ENCODE assay signal across 9 mouse cellular contexts in the genomic region with DNA sequence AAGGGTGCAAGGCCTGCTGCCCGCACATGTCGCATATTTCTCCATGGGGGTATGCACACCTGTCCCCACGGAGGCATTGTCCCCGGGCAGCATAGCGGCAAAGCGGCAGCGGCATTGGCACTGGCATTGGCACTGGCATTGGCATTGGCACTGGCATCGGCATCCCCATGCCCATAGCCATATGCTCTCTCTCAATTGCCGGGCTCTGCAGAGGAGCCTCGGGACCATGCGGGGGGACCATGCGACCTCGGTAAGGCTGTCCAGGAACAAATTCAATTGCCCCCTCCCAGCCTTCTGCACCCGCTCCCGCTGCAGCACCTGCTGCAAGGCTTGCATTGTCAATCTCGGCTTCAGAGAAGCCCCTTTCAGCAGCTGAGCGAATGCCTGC. TPM values are rescaled to one million over a fixed set of nuclear protein-coding genes. Genes with fewer than 3 reads are reported as not detected.
DNase-seq lines count a peak whose midpoint lies in the region; ATAC-seq and TF ChIP-seq lines count a peak whose summit lies in the region.
"Had no signal": no experiment of that assay in that cellular context is flagged by ENCODE, and none has a peak within 500 bp of the region (broad histone marks: within the 10 kb centered on the region; RNA-seq: fewer than 3 reads in every experiment).

No protein-coding gene starts in this region.

- H3K9me3 ChIP-seq in heart, embryonic 10.5 days, result peaks cover 27% of the 10 kb centered on the region
- no peaks in the 10 kb centered on the region for H3K9me3 ChIP-seq in ES-E14 (ENCODE audit: control insufficient read depth, insufficient read depth, low read depth, low read length)
- H3K9me3 ChIP-seq in forebrain, postnatal 0 days (ENCODE audit: low read length), result peaks cover 7% of the 10 kb centered on the region; the same call in 1 of the 2 replicates
- H3K9me3 ChIP-seq in liver, embryonic 15.5 days (replicated peaks), result no peaks in the 10 kb centered on the region

- H3K4me2 ChIP-seq in forebrain, postnatal 0 days (ENCODE audit: low read depth), result peak overlapping the region; percentile 48
- peak overlapping the region; percentile 69 for H3K4me2 ChIP-seq in liver, embryonic 15.5 days

- peak overlapping the region; percentile 94 for H3K9ac ChIP-seq in ES-E14 (ENCODE audit: insufficient read depth, low read depth, low read length, poor library complexity, severe bottlenecking)
- peak overlapping the region; percentile 81 for H3K9ac ChIP-seq in forebrain, postnatal 0 days
- H3K9ac ChIP-seq in liver, embryonic 15.5 days, result no peak overlapping the region

- H3K36me3 ChIP-seq in heart, embryonic 10.5 days, result no peaks in the 10 kb centered on the region
- no peaks in the 10 kb centered on the region for H3K36me3 ChIP-seq in ES-E14 (ENCODE audit: control insufficient read depth, insufficient read depth, low read length, poor library complexity, severe bottlenecking)
- no peaks in the 10 kb centered on the region for H3K36me3 ChIP-seq in forebrain, postnatal 0 days (ENCODE audit: insufficient read depth)
- no peaks in the 10 kb centered on the region for H3K36me3 ChIP-seq in liver, embryonic 15.5 days (replicated peaks)

- in situ Hi-C loops in ES-E14 (cut with MboI; ENCODE audit: low sequenced_read_pairs in 2 of 2, unreplicated experiment in 2 of 2), result no loop called here

- H3K4me1 ChIP-seq in heart, embryonic 10.5 days, result peaks cover 7% of the 10 kb centered on the region
- H3K4me1 ChIP-seq in ES-E14 (ENCODE audit: control insufficient read depth in 2 of 2, insufficient read depth in 2 of 2, low read length in 2 of 2, poor library complexity in 1 of 2), result peaks cover 0 to 7% of the 10 kb centered on the region in 2 experiments; a peak in 1 of 4 replicates
- no peaks in the 10 kb centered on the region for H3K4me1 ChIP-seq in forebrain, postnatal 0 days (ENCODE audit: insufficient read depth)
- H3K4me1 ChIP-seq in liver, embryonic 15.5 days (replicated peaks), result 0 out of 2 replicates have a peak, but pooled peaks cover 2% of the 10 kb centered on the region

- WGBS in heart, embryonic 10.5 days, result 66% methylated on average over 17 of the region's 17 CpGs
- 45% methylated on average over 17 of the region's 17 CpGs for WGBS in forebrain, postnatal 0 days
- 63% methylated on average over 17 of the region's 17 CpGs for WGBS in liver, embryonic 15.5 days (ENCODE audit: insufficient replicate concordance)

- no peak overlapping the region for H3K27ac ChIP-seq in heart, embryonic 10.5 days
- no peak overlapping the region for H3K27ac ChIP-seq in ES-E14 (ENCODE audit: insufficient read depth, low read depth, low read length, poor library complexity, severe bottlenecking)
- H3K27ac ChIP-seq in forebrain, postnatal 0 days (ENCODE audit: low read depth, low read length), result peak overlapping the region; percentile 79
- no peak overlapping the region for H3K27ac ChIP-seq in liver, embryonic 15.5 days (replicated peaks)

- no peak for TF ChIP-seq CTCF in forebrain, postnatal 0 days (IDR thresholded peaks at IDR 0.05; ENCODE audit: low read depth)

- no peak for ATAC-seq in forebrain, postnatal 0 days
- ATAC-seq in liver, embryonic 15.5 days (ENCODE audit: insufficient read depth), result no peak
- ATAC-seq in erythroid progenitor cell, adult 5-6 weeks (replicated peaks; ENCODE audit: low FRiP score, poor library complexity, severe bottlenecking), result no peak

- H3K27me3 ChIP-seq in heart, embryonic 10.5 days (ENCODE audit: insufficient read depth, poor library complexity, severe bottlenecking), result 0 out of 2 replicates have a peak, but pooled peaks cover 4% of the 10 kb centered on the region
- H3K27me3 ChIP-seq in forebrain, postnatal 0 days (ENCODE audit: insufficient read depth, low read length), result no peaks in the 10 kb centered on the region
- no peaks in the 10 kb centered on the region for H3K27me3 ChIP-seq in liver, embryonic 15.5 days

- peak overlapping the region; percentile 76 for H3K4me3 ChIP-seq in heart, embryonic 10.5 days
- H3K4me3 ChIP-seq in ES-E14 (ENCODE audit: insufficient read depth in 1 of 2, low read depth in 1 of 2, low read length in 2 of 2, poor library complexity in 1 of 2, severe bottlenecking in 1 of 2), result peak overlapping the region; percentile 81 to 96
- H3K4me3 ChIP-seq in forebrain, postnatal 0 days (ENCODE audit: low read depth, low read length), result peak overlapping the region; percentile 66
- peak overlapping the region; percentile 58 for H3K4me3 ChIP-seq in liver, embryonic 15.5 days (replicated peaks)

- DNase-seq in heart, embryonic 10.5 days (ENCODE audit: low spot score), result no peak
- DNase-seq in heart, postnatal 4 days, result no peak
- DNase-seq in ES-E14 (ENCODE audit: low read depth, low spot score), result no peak
- no peak for DNase-seq in forebrain, postnatal 0 days
- no peak for DNase-seq in right cerebral cortex, adult 2 months (ENCODE audit: low spot score in 2 of 2)
- DNase-seq in layer of hippocampus, adult 11-12 months (ENCODE audit: low spot score), result no peak
- DNase-seq: gastrocnemius, postnatal 36 days had no signal

TF ChIP-seq in ES-E14, 5 proteins besides CTCF, POLR2A, EP300 and RAD21:
- TF ChIP-seq ZC3H11A (IDR thresholded peaks at IDR 0.05; ENCODE audit: borderline replicate concordance, low read depth, low read length), result no peak
- no peak for TF ChIP-seq ZNF384 (IDR thresholded peaks at IDR 0.05; ENCODE audit: low read depth, low read length)
- TF ChIP-seq HCFC1 (IDR thresholded peaks at IDR 0.05; ENCODE audit: borderline replicate concordance, insufficient read depth, low read length), result no peak
- TF ChIP-seq MAFK (IDR thresholded peaks at IDR 0.05; ENCODE audit: insufficient read depth, low read depth, low read length), result no peak
- no peak for TF ChIP-seq CHD2 (IDR thresholded peaks at IDR 0.05; ENCODE audit: low read depth, low read length)

RNA-seq across cellular contexts. Expression of gene Mkrn3, which starts 0.8 kb away (rescaled TPM):
- 3.3 and 5.5 TPM in 2 replicates for polyA plus RNA-seq in heart, embryonic 10.5 days (2016; fragmentation: Nextera tagmentation; extraction: Ambion mirVana)
- total RNA-seq in heart, postnatal 4 days (2021), result 1 to 10 TPM; 1.2 to 1.6 TPM
- total RNA-seq in ES-E14 (2012; rRNA removed), result 5.8 and 7.0 TPM in 2 replicates
- total RNA-seq in forebrain, postnatal 0 days (2014; rRNA removed), result 31.2 and 39.7 TPM in 2 replicates
- polyA plus RNA-seq in forebrain, postnatal 0 days (2015; fragmentation: Nextera tagmentation; extraction: Ambion mirVana), result 19.8 and 23.6 TPM in 2 replicates
- polyA plus RNA-seq in liver, embryonic 15.5 days (2015; fragmentation: Nextera tagmentation; extraction: Ambion mirVana), result 0.31 and 0.48 TPM in 2 replicates
- not detected in 2 replicates for total RNA-seq in erythroid progenitor cell, adult 5-6 weeks (2015; ENCODE audit: low replicate concordance)
- not detected in 2 replicates for total RNA-seq in erythroid progenitor cell, adult 5-6 weeks (2017; ENCODE audit: low replicate concordance)

RNA-seq across cellular contexts. Expression of gene Magel2, which starts 42.3 kb away (rescaled TPM):
- 1.5 and 4.2 TPM in 2 replicates for polyA plus RNA-seq in heart, embryonic 10.5 days (2016; fragmentation: Nextera tagmentation; extraction: Ambion mirVana)
- under 1 TPM; 0.33 to 0.41 TPM for total RNA-seq in heart, postnatal 4 days (2021)
- total RNA-seq in ES-E14 (2012; rRNA removed), result 1.1 and 1.9 TPM in 2 replicates
- 8.7 and 21.4 TPM in 2 replicates for total RNA-seq in forebrain, postnatal 0 days (2014; rRNA removed)
- 4.1 and 8.6 TPM in 2 replicates for polyA plus RNA-seq in forebrain, postnatal 0 days (2015; fragmentation: Nextera tagmentation; extraction: Ambion mirVana)
- 0.07 and 0.15 TPM in 2 replicates for polyA plus RNA-seq in liver, embryonic 15.5 days (2015; fragmentation: Nextera tagmentation; extraction: Ambion mirVana)
- not detected in 2 replicates for total RNA-seq in erythroid progenitor cell, adult 5-6 weeks (2015; ENCODE audit: low replicate concordance)
- not detected in 2 replicates for total RNA-seq in erythroid progenitor cell, adult 5-6 weeks (2017; ENCODE audit: low replicate concordance)
- total RNA-seq: gastrocnemius, postnatal 36 days had no signal

RNA-seq across cellular contexts. Expression of gene Peg12, which starts 45.2 kb away (rescaled TPM):
- 18.6 and 24.3 TPM in 2 replicates for polyA plus RNA-seq in heart, embryonic 10.5 days (2016; fragmentation: Nextera tagmentation; extraction: Ambion mirVana)
- total RNA-seq in heart, postnatal 4 days (2021), result 1 to 10 TPM; 5.4 to 5.6 TPM
- total RNA-seq in ES-E14 (2012; rRNA removed), result 2.1 and 2.8 TPM in 2 replicates
- total RNA-seq in forebrain, postnatal 0 days (2014; rRNA removed), result 4.2 and 5.7 TPM in 2 replicates
- 6.5 and 6.9 TPM in 2 replicates for polyA plus RNA-seq in forebrain, postnatal 0 days (2015; fragmentation: Nextera tagmentation; extraction: Ambion mirVana)
- polyA plus RNA-seq in liver, embryonic 15.5 days (2015; fragmentation: Nextera tagmentation; extraction: Ambion mirVana), result 1.6 and 1.7 TPM in 2 replicates
- total RNA-seq in erythroid progenitor cell, adult 5-6 weeks (2015; ENCODE audit: low replicate concordance), result not detected in 2 replicates
- total RNA-seq in erythroid progenitor cell, adult 5-6 weeks (2017; ENCODE audit: low replicate concordance), result not detected in 2 replicates
